Mouse (Mus musculus) embryonic facial prominence, embryonic 15.5 days (tissue): ENCODE results near the gene Sox5. TPM values are rescaled to one million over a fixed set of nuclear protein-coding genes. Genes with fewer than 3 reads are reported as not detected.

Source experiments
- ATAC-seq: fragments of 200-750 bp; cut with Nextera tagmentation; 2 replicates; pipeline ENCODE4 v1.8.0; 2017; ENCODE audit warnings: low read depth, moderate TSS enrichment; ENCODE audit not compliant: insufficient number of reproducible peaks, low FRiP score, low TSS enrichment
- H3K27ac ChIP-seq: fragments of 300-500 bp; sonication (generic); replicated peaks from 2 replicates; pipeline ENCODE4 v1.5.1; 2015; ENCODE audit warnings: mild to moderate bottlenecking, inconsistent platforms
- H3K27me3 ChIP-seq: fragments of 300-500 bp; sonication (generic); 2 replicates; pipeline ENCODE4 v1.6.1; 2015; ENCODE audit warnings: inconsistent platforms
- H3K36me3 ChIP-seq: fragments of 300-500 bp; sonication (generic); 2 replicates; pipeline ENCODE4 v1.6.1; 2015; ENCODE audit warnings: mild to moderate bottlenecking, inconsistent platforms
- H3K4me1 ChIP-seq: fragments of 300-500 bp; sonication (generic); 2 replicates; pipeline ENCODE4 v1.6.1; 2015; ENCODE audit warnings: inconsistent platforms
- H3K4me2 ChIP-seq: fragments of 300-500 bp; sonication (generic); replicated peaks from 2 replicates; pipeline ENCODE4 v1.6.1; 2015; ENCODE audit warnings: mild to moderate bottlenecking, inconsistent platforms
- H3K4me3 ChIP-seq: fragments of 300-500 bp; sonication (generic); replicated peaks from 2 replicates; pipeline ENCODE4 v1.5.1; 2015; ENCODE audit warnings: mild to moderate bottlenecking, inconsistent platforms
- H3K9ac ChIP-seq: fragments of 300-500 bp; sonication (generic); 2 replicates; pipeline ENCODE4 v1.6.1; 2015; ENCODE audit warnings: inconsistent platforms
- H3K9me3 ChIP-seq: fragments of 300-500 bp; sonication (generic); replicated peaks from 2 replicates; pipeline ENCODE4 v1.6.1; 2016; ENCODE audit warnings: inconsistent platforms
- whole genome bisulfite sequencing: fragments of 180-500 bp; shearing (Covaris S2); methylation state at CpG from one replicate; pipeline ENCODE4 v1.1.7; 2015; 5-methylcytosine and 5-hydroxymethylcytosine counted together
- polyA plus RNA-seq: library from polyadenylated mRNA; unstranded; fragments of >200 nt; fragmentation: Nextera tagmentation; extraction: Ambion mirVana; gene quantifications from 2 replicates; pipeline ENCODE4 v1.2.1, GENCODE M21; 2015

Sox5 gene
- polyA plus RNA-seq, 1 experiment from 2014 or later, result 20.5 TPM

- H3K36me3 ChIP-seq, result no peaks in the 10 kb centered on the region
- H3K9me3 ChIP-seq, result no peaks in the 10 kb centered on the region
- ATAC-seq, result no peak
- H3K27ac ChIP-seq, result no peak overlapping the region
- 22% methylated on average over 16 of the region's 16 CpGs for WGBS
- peak overlapping the region; percentile 31 for H3K4me2 ChIP-seq
- peaks cover 10% of the 10 kb centered on the region for H3K4me1 ChIP-seq
- no peaks in the 10 kb centered on the region for H3K27me3 ChIP-seq
- H3K9ac ChIP-seq, result no peak overlapping the region
- H3K4me3 ChIP-seq, result no peak overlapping the region
Observed at GRCm38 (mm10) chr6:144264320-144264915, 517.4 kb downstream of the Sox5 start.

- Histone ChIP-seq H3K36me3 (no peaks in the 10 kb centered on the region), H3K9ac (no peak overlapping the region), H3K4me2 (no peak overlapping the region), H3K4me1 (0 out of 2 replicates have a peak, but pooled peaks cover 4% of the 10 kb centered on the region), H3K9me3 (no peaks in the 10 kb centered on the region), H3K27me3 (peaks cover 3% of the 10 kb centered on the region; the same call in 1 of the 2 replicates), H3K27ac (no peak overlapping the region), H3K4me3 (no peak overlapping the region)
- WGBS, result 35% methylated on average over 8 of the region's 8 CpGs
- no peak for ATAC-seq
Observed at GRCm38 (mm10) chr6:144256500-144256899, 525.3 kb downstream of the Sox5 start.

- H3K27ac ChIP-seq, result no peak overlapping the region
- H3K4me1 ChIP-seq, result 0 out of 2 replicates have a peak, but pooled peaks cover 4% of the 10 kb centered on the region
- no peak overlapping the region for H3K4me2 ChIP-seq
- no peak overlapping the region for H3K9ac ChIP-seq
- H3K4me3 ChIP-seq, result no peak overlapping the region
- WGBS, result 56% methylated on average over 7 of the region's 7 CpGs
- peaks cover 3% of the 10 kb centered on the region; the same call in 1 of the 2 replicates for H3K27me3 ChIP-seq
- ATAC-seq, result no peak
- no peaks in the 10 kb centered on the region for H3K9me3 ChIP-seq
- H3K36me3 ChIP-seq, result no peaks in the 10 kb centered on the region
Observed at GRCm38 (mm10) chr6:144252191-144252718, 529.5 kb downstream of the Sox5 start.

GRCm38 (mm10) chr6:144251222-144252170, 530.3 kb downstream of the Sox5 start:
- no peak overlapping the region for H3K4me2 ChIP-seq
- H3K4me1 ChIP-seq, result 0 out of 2 replicates have a peak, but pooled peaks cover 4% of the 10 kb centered on the region
- no peaks in the 10 kb centered on the region for H3K36me3 ChIP-seq
- H3K27me3 ChIP-seq, result peaks cover 3% of the 10 kb centered on the region; the same call in 1 of the 2 replicates
- no peak overlapping the region for H3K4me3 ChIP-seq
- H3K27ac ChIP-seq, result no peak overlapping the region
- no peak overlapping the region for H3K9ac ChIP-seq
- H3K9me3 ChIP-seq, result no peaks in the 10 kb centered on the region
- no peak for ATAC-seq
- WGBS, result 42% methylated on average over 18 of the region's 18 CpGs

GRCm38 (mm10) chr6:144250625-144251181, 531.1 kb downstream of the Sox5 start:
- no peaks in the 10 kb centered on the region for H3K9me3 ChIP-seq
- H3K36me3 ChIP-seq, result no peaks in the 10 kb centered on the region
- no peak for ATAC-seq
- H3K4me1 ChIP-seq, result no peaks in the 10 kb centered on the region
- no peak overlapping the region for H3K4me2 ChIP-seq
- 44% methylated on average over 6 of the region's 6 CpGs for WGBS
- H3K4me3 ChIP-seq, result no peak overlapping the region
- no peak overlapping the region for H3K9ac ChIP-seq
- H3K27ac ChIP-seq, result no peak overlapping the region
- H3K27me3 ChIP-seq, result peaks cover 3% of the 10 kb centered on the region; the same call in 1 of the 2 replicates

- no peaks in the 10 kb centered on the region for H3K36me3 ChIP-seq
- no peaks in the 10 kb centered on the region for H3K27me3 ChIP-seq
- WGBS, result 57% methylated on average over 11 of the region's 11 CpGs
- no peak overlapping the region for H3K9ac ChIP-seq
- H3K4me1 ChIP-seq, result no peaks in the 10 kb centered on the region
- no peak for ATAC-seq
- no peak overlapping the region for H3K27ac ChIP-seq
- H3K4me3 ChIP-seq, result no peak overlapping the region
- no peak overlapping the region for H3K4me2 ChIP-seq
- H3K9me3 ChIP-seq, result no peaks in the 10 kb centered on the region
Observed at GRCm38 (mm10) chr6:144236581-144236980, 545.2 kb downstream of the Sox5 start.

- H3K4me1 ChIP-seq, result peaks cover 6% of the 10 kb centered on the region; the same call in 1 of the 2 replicates
- no peak for ATAC-seq
- peak overlapping the region; percentile 12; the same call in 1 of the 2 replicates for H3K4me3 ChIP-seq
- no peak overlapping the region for H3K4me2 ChIP-seq
- H3K27me3 ChIP-seq, result peaks cover 20% of the 10 kb centered on the region
- H3K36me3 ChIP-seq, result no peaks in the 10 kb centered on the region
- no peaks in the 10 kb centered on the region for H3K9me3 ChIP-seq
- WGBS, result 40% methylated on average over 8 of the region's 8 CpGs
- no peak overlapping the region for H3K27ac ChIP-seq
- no peak overlapping the region for H3K9ac ChIP-seq
Observed at GRCm38 (mm10) chr6:144203970-144204369, 577.8 kb downstream of the Sox5 start.

GRCm38 (mm10) chr6:144203013-144203412, 578.8 kb downstream of the Sox5 start:
- peak overlapping the region; percentile 29; the same call in 1 of the 2 replicates for H3K4me2 ChIP-seq
- no peaks in the 10 kb centered on the region for H3K4me1 ChIP-seq
- H3K27ac ChIP-seq, result no peak overlapping the region
- peak overlapping the region; percentile 12; the same call in 1 of the 2 replicates for H3K4me3 ChIP-seq
- no peaks in the 10 kb centered on the region for H3K9me3 ChIP-seq
- no peak for ATAC-seq
- no peak overlapping the region for H3K9ac ChIP-seq
- H3K27me3 ChIP-seq, result peaks cover 14% of the 10 kb centered on the region
- 28% methylated on average over 12 of the region's 12 CpGs for WGBS
- H3K36me3 ChIP-seq, result no peaks in the 10 kb centered on the region

GRCm38 (mm10) chr6:144201402-144202040, 580.3 kb downstream of the Sox5 start:
- H3K9ac ChIP-seq, result no peak overlapping the region
- no peak overlapping the region for H3K4me2 ChIP-seq
- no peak overlapping the region for H3K27ac ChIP-seq
- peaks cover 14% of the 10 kb centered on the region for H3K27me3 ChIP-seq
- no peak for ATAC-seq
- no peak overlapping the region for H3K4me3 ChIP-seq
- no peaks in the 10 kb centered on the region for H3K36me3 ChIP-seq
- H3K9me3 ChIP-seq, result no peaks in the 10 kb centered on the region
- peaks cover 4% of the 10 kb centered on the region; the same call in 1 of the 2 replicates for H3K4me1 ChIP-seq
- WGBS, result 73% methylated on average over 5 of the region's 5 CpGs

- no peaks in the 10 kb centered on the region for H3K36me3 ChIP-seq
- no peak overlapping the region for H3K27ac ChIP-seq
- ATAC-seq, result no peak
Observed at GRCm38 (mm10) chr6:144197209-144198119, 584.3 kb downstream of the Sox5 start.

More at GRCm38 (mm10) chr6:144197209-144198119, 584.3 kb downstream of the Sox5 start:
- no peaks in the 10 kb centered on the region for H3K9me3 ChIP-seq
- no peak overlapping the region for H3K4me2 ChIP-seq
- 42% methylated on average over 16 of the region's 16 CpGs for WGBS
- H3K27me3 ChIP-seq, result peaks cover 2% of the 10 kb centered on the region; the same call in 1 of the 2 replicates
- H3K4me1 ChIP-seq, result peaks cover 4% of the 10 kb centered on the region; the same call in 1 of the 2 replicates
- H3K9ac ChIP-seq, result no peak overlapping the region
- H3K4me3 ChIP-seq, result no peak overlapping the region
